Mouse (Mus musculus) thymus, adult 2 months (tissue): Measurements from ENCODE around the gene Dnm3.

ENCODE experiments used
- CTCF ChIP-seq: fragments of 200-500 bp; IDR thresholded peaks from 2 replicates; pipeline ENCODE4 v1.5.1; 2012; ENCODE audit warnings: mild to moderate bottlenecking, control low read depth, low read length, moderate library complexity, borderline replicate concordance; ENCODE audit not compliant: control insufficient read depth, poor library complexity, insufficient read depth; ENCODE audit errors: extremely low read depth
- POLR2A ChIP-seq: fragments of 200-500 bp; IDR thresholded peaks from 2 replicates; pipeline ENCODE4 v1.6.1; 2012; ENCODE audit warnings: mild to moderate bottlenecking, low read length, control low read depth, moderate library complexity; ENCODE audit not compliant: control insufficient read depth, poor library complexity, insufficient read depth; ENCODE audit errors: extremely low read depth

- no peak for TF ChIP-seq POLR2A
- TF ChIP-seq CTCF = no peak
Measured at GRCm38 (mm10) chr1:162353831-162354230, 124.0 kb downstream of the Dnm3 start.
